Comparison of ENCODE assay signal across 8 mouse cellular contexts in genomic region chr11:87737175-87737740, GRCm38 (mm10). TPM values are rescaled to one million over a fixed set of nuclear protein-coding genes. Genes with fewer than 3 reads are reported as not detected.
DNase-seq lines count a peak whose midpoint lies in the region; ATAC-seq and TF ChIP-seq lines count a peak whose summit lies in the region.

Gene Supt4a, plus strand, starts transcription at chr11:87737552.

- H3K9ac ChIP-seq in heart, embryonic 13.5 days, result peak within 1 kb of the TSS; percentile 94
- peak within 1 kb of the TSS; percentile 96 for H3K9ac ChIP-seq in liver, embryonic 14.5 days (replicated peaks)
- peak within 1 kb of the TSS; percentile 81 for H3K9ac ChIP-seq in neural tube, embryonic 11.5 days (ENCODE audit: low read length)
- peak within 1 kb of the TSS; percentile 87 for H3K9ac ChIP-seq in stomach, postnatal 0 days (ENCODE audit: low read length)

- peak within 1 kb of the TSS; percentile 82 for H3K4me3 ChIP-seq in brown adipose tissue, adult 24 weeks (ENCODE audit: insufficient read depth, low read depth, low read length)
- peak within 1 kb of the TSS; percentile 97 for H3K4me3 ChIP-seq in heart, embryonic 13.5 days
- H3K4me3 ChIP-seq in liver, embryonic 14.5 days (ENCODE audit: insufficient read depth in 1 of 2, low read depth in 2 of 2, low read length in 2 of 2), result peak within 1 kb of the TSS; percentile 96 to 99
- peak within 1 kb of the TSS; percentile 89 for H3K4me3 ChIP-seq in neural tube, embryonic 11.5 days (ENCODE audit: low read depth, low read length)
- peak within 1 kb of the TSS; percentile 78 for H3K4me3 ChIP-seq in stomach, postnatal 0 days (ENCODE audit: low read depth, low read length)

- peak within 1 kb of the TSS; percentile 60 for H3K27ac ChIP-seq in brown adipose tissue, adult 24 weeks (replicated peaks; ENCODE audit: low read depth, low read length)
- peak within 1 kb of the TSS; percentile 90 for H3K27ac ChIP-seq in heart, embryonic 13.5 days (replicated peaks)
- H3K27ac ChIP-seq in liver, embryonic 14.5 days, result peak within 1 kb of the TSS; percentile 93
- peak within 1 kb of the TSS; percentile 17; the same call in 1 of the 2 replicates for H3K27ac ChIP-seq in neural tube, embryonic 11.5 days (ENCODE audit: low read depth, low read length)
- peak within 1 kb of the TSS; percentile 91 for H3K27ac ChIP-seq in stomach, postnatal 0 days (replicated peaks)

- H3K27me3 ChIP-seq in heart, embryonic 13.5 days (replicated peaks), result no peaks in the 10 kb centered on the region; the same call in 1 of the 2 replicates
- H3K27me3 ChIP-seq in liver, embryonic 14.5 days (ENCODE audit: control insufficient read depth, insufficient read depth, low read length), result no peaks in the 10 kb centered on the region
- H3K27me3 ChIP-seq in neural tube, embryonic 11.5 days (ENCODE audit: control insufficient read depth, insufficient read depth, low read length), result no peaks in the 10 kb centered on the region
- H3K27me3 ChIP-seq in stomach, postnatal 0 days (ENCODE audit: control insufficient read depth, insufficient read depth, low read length), result no peaks in the 10 kb centered on the region

- no peaks in the 10 kb centered on the region for H3K4me1 ChIP-seq in brown adipose tissue, adult 24 weeks (ENCODE audit: control insufficient read depth, insufficient read depth, insufficient read length, low read length)
- H3K4me1 ChIP-seq in heart, embryonic 13.5 days, result peaks cover 34% of the 10 kb centered on the region
- peaks cover 31 to 42% of the 10 kb centered on the region in 2 experiments for H3K4me1 ChIP-seq in liver, embryonic 14.5 days (replicated peaks; ENCODE audit: control insufficient read depth in 2 of 2, insufficient read depth in 2 of 2, low read length in 1 of 2)
- peaks cover 6% of the 10 kb centered on the region; the same call in 1 of the 2 replicates for H3K4me1 ChIP-seq in neural tube, embryonic 11.5 days (ENCODE audit: control insufficient read depth, insufficient read depth, low read length)
- H3K4me1 ChIP-seq in stomach, postnatal 0 days (replicated peaks; ENCODE audit: control insufficient read depth, insufficient read depth), result no peaks in the 10 kb centered on the region; the same call in 1 of the 2 replicates

- ATAC-seq in CD4-positive, CD25-positive, alpha-beta regulatory T cell, adult 4 months, result peak; percentile 83
- peak; percentile 91 for ATAC-seq in heart, embryonic 13.5 days (ENCODE audit: extremely low read depth, insufficient number of reproducible peaks, low FRiP score, low TSS enrichment)
- ATAC-seq in liver, embryonic 14.5 days (ENCODE audit: insufficient read depth), result peak; percentile 92
- peak; percentile 91 for ATAC-seq in neural tube, embryonic 11.5 days (ENCODE audit: insufficient read depth, low FRiP score, low TSS enrichment)
- peak; percentile 95 for ATAC-seq in stomach, postnatal 0 days (ENCODE audit: low FRiP score, low TSS enrichment)

- H3K9me3 ChIP-seq in heart, embryonic 13.5 days, result no peaks in the 10 kb centered on the region
- no peaks in the 10 kb centered on the region for H3K9me3 ChIP-seq in liver, embryonic 14.5 days (ENCODE audit: control insufficient read depth, low read length)
- H3K9me3 ChIP-seq in neural tube, embryonic 11.5 days (ENCODE audit: control insufficient read depth, low read length), result no peaks in the 10 kb centered on the region
- no peaks in the 10 kb centered on the region for H3K9me3 ChIP-seq in stomach, postnatal 0 days (ENCODE audit: control insufficient read depth, low read length)

- no peak for TF ChIP-seq CTCF in liver, embryonic 14.5 days (IDR thresholded peaks at IDR 0.05; ENCODE audit: low read depth)
- no peak for TF ChIP-seq CTCF in stomach, postnatal 0 days (IDR thresholded peaks at IDR 0.05; ENCODE audit: low read depth)

- peak; percentile 62 for TF ChIP-seq EP300 in liver, embryonic 14.5 days (IDR thresholded peaks at IDR 0.05; ENCODE audit: low read depth)
- no peak for TF ChIP-seq EP300 in stomach, postnatal 0 days (optimal IDR thresholded peaks at IDR 0.05)

- WGBS in heart, embryonic 13.5 days, result 0% methylated on average over 56 of the region's 57 CpGs
- WGBS in liver, embryonic 14.5 days (ENCODE audit: insufficient replicate concordance), result under 1% methylated on average over 57 of the region's 57 CpGs
- under 1% methylated on average over 47 of the region's 57 CpGs for WGBS in neural tube, embryonic 11.5 days
- WGBS in stomach, postnatal 0 days, result under 1% methylated on average over 47 of the region's 57 CpGs

- DNase-seq in fat pad, adult 2 months (ENCODE audit: extremely low read depth, low read depth, low spot score), result peak; percentile 37
- peak; percentile 98 for DNase-seq in kidney, postnatal 10 days
- peak; percentile 94 to 95 (median 94) for DNase-seq in liver, embryonic 14.5 days (ENCODE audit: low read depth in 3 of 3, low spot score in 3 of 3)
- DNase-seq in neural tube, embryonic 11.5 days (ENCODE audit: low spot score), result peak; percentile 100
- DNase-seq in stomach, postnatal 0 days (ENCODE audit: low spot score), result peak; percentile 98

- H3K4me2 ChIP-seq in heart, embryonic 13.5 days, result peak within 1 kb of the TSS; percentile 98
- peak within 1 kb of the TSS; percentile 87 for H3K4me2 ChIP-seq in liver, embryonic 14.5 days (ENCODE audit: low read depth)
- H3K4me2 ChIP-seq in neural tube, embryonic 11.5 days (ENCODE audit: low read depth), result peak within 1 kb of the TSS; percentile 93
- peak within 1 kb of the TSS; percentile 88 for H3K4me2 ChIP-seq in stomach, postnatal 0 days (replicated peaks; ENCODE audit: low read depth)

- peaks cover 34% of the 10 kb centered on the region for H3K36me3 ChIP-seq in heart, embryonic 13.5 days
- peaks cover 31% of the 10 kb centered on the region for H3K36me3 ChIP-seq in liver, embryonic 14.5 days (replicated peaks; ENCODE audit: control insufficient read depth, insufficient read depth, low read depth)
- H3K36me3 ChIP-seq in neural tube, embryonic 11.5 days (ENCODE audit: control insufficient read depth, insufficient read depth, low read length), result no peaks in the 10 kb centered on the region; the same call in 1 of the 2 replicates
- 0 out of 2 replicates have a peak, but pooled peaks cover 2% of the 10 kb centered on the region for H3K36me3 ChIP-seq in stomach, postnatal 0 days (ENCODE audit: control insufficient read depth, insufficient read depth, low read length)

RNA-seq across cellular contexts. Expression of gene Supt4a, which starts in this region (rescaled TPM):
- polyA plus RNA-seq in CD4-positive, CD25-positive, alpha-beta regulatory T cell, adult 4 months (2017; shearing (Covaris generic)), result 100 to 1,000 TPM; 346 to 405 TPM
- 90.3 and 97.1 TPM in 2 replicates for polyA plus RNA-seq in brown adipose tissue, adult 24 weeks (2012; ENCODE audit: insufficient read depth, insufficient read length, missing spikeins)
- 104 and 115 TPM in 2 replicates for polyA plus RNA-seq in heart, embryonic 13.5 days (2015; fragmentation: Nextera tagmentation; extraction: Ambion mirVana)
- 111 TPM in 2 replicates for polyA plus RNA-seq in liver, embryonic 14.5 days (2012; rRNA removed)
- polyA plus RNA-seq in liver, embryonic 14.5 days (2014; fragmentation: Nextera tagmentation; extraction: Ambion mirVana), result 211 and 214 TPM in 2 replicates
- 155 and 162 TPM in 2 replicates for polyA plus RNA-seq in neural tube, embryonic 11.5 days (2014; fragmentation: Nextera tagmentation; extraction: Ambion mirVana)
- 119 and 121 TPM in 2 replicates for polyA plus RNA-seq in stomach, postnatal 0 days (2015; fragmentation: Nextera tagmentation; extraction: Ambion mirVana)

Comparison
In these comparisons a context has a peak if more than half of its experiments do, and no peak if none do; other contexts are left out.
1. Peak in every context shown above with its lines: DNase-seq, ATAC-seq, H3K4me3 ChIP-seq and H3K27ac ChIP-seq.
2. H3K27ac ChIP-seq: peak in every context shown above with its lines; median percentile 93 in liver, embryonic 14.5 days; 91 in stomach, postnatal 0 days; 90 in heart, embryonic 13.5 days; 60 in brown adipose tissue, adult 24 weeks; 17 in neural tube, embryonic 11.5 days.
3. DNase-seq: peak in every context shown above with its lines; median percentile 100 in neural tube, embryonic 11.5 days; 98 in kidney, postnatal 10 days; 98 in stomach, postnatal 0 days; 94 in liver, embryonic 14.5 days; 37 in fat pad, adult 2 months.